In the genomic region with DNA sequence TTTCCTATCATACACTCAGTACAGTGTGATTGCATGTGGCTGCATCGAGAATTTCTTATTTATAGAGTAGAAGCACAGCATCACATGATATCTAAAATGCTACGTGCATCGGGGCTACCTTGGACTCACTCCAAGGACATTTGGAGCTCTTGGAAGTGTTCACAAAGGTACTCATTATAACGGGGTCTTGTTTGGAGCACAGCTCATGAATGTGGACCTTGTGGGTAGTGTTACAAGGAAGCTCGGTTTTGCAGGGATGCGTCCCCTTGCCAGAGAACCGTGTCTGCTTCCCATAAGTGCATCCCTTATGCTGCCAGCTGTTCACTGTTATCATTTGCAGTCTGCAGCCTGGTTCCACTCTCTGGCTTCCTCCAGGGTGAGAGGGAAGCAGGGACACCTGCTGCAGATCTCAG, we compare ENCODE assay signal across 8 mouse cellular contexts.
A peak's percentile ranks its signal among the peaks of the same experiment; 100 is the strongest.
DNase-seq lines count a peak whose midpoint lies in the region; ATAC-seq and TF ChIP-seq lines count a peak whose summit lies in the region.

No protein-coding gene starts in this region.

- H3K9ac ChIP-seq in kidney, embryonic 14.5 days (ENCODE audit: low read depth, low read length): no peak overlapping the region
- H3K9ac ChIP-seq in hindbrain, embryonic 16.5 days (ENCODE audit: low read depth, low read length): no peak overlapping the region
- H3K9ac ChIP-seq in lung, embryonic 14.5 days: no peak overlapping the region
- H3K9ac ChIP-seq in stomach, embryonic 15.5 days: no peak overlapping the region

- H3K27ac ChIP-seq in kidney, embryonic 14.5 days (ENCODE audit: low read depth, low read length): no peak overlapping the region; the same call in 1 of the 2 replicates
- H3K27ac ChIP-seq in hindbrain, embryonic 16.5 days (ENCODE audit: low read depth, low read length): 0 out of 2 replicates have a peak overlapping the region, but pooled peaks have one; percentile 29
- H3K27ac ChIP-seq in lung, embryonic 14.5 days (ENCODE audit: low read depth): no peak overlapping the region
- H3K27ac ChIP-seq in stomach, embryonic 15.5 days: no peak overlapping the region

- no peaks in the 10 kb centered on the region for H3K36me3 ChIP-seq in kidney, embryonic 14.5 days (ENCODE audit: control insufficient read depth, insufficient read depth, low read length)
- H3K36me3 ChIP-seq in hindbrain, embryonic 16.5 days (ENCODE audit: control insufficient read depth, insufficient read depth, low read length): no peaks in the 10 kb centered on the region
- no peaks in the 10 kb centered on the region for H3K36me3 ChIP-seq in lung, embryonic 14.5 days (ENCODE audit: insufficient read depth)
- H3K36me3 ChIP-seq in stomach, embryonic 15.5 days: no peaks in the 10 kb centered on the region

- TF ChIP-seq CTCF in lung, embryonic 14.5 days (IDR thresholded peaks at IDR 0.05; ENCODE audit: low read depth): no peak

- 38% methylated on average over 7 of the region's 7 CpGs for WGBS in kidney, embryonic 14.5 days
- 39% methylated on average over 7 of the region's 7 CpGs for WGBS in hindbrain, embryonic 16.5 days
- 22% methylated on average over 7 of the region's 7 CpGs for WGBS in lung, embryonic 14.5 days
- WGBS in stomach, embryonic 15.5 days: 26% methylated on average over 7 of the region's 7 CpGs

- H3K4me1 ChIP-seq in kidney, embryonic 14.5 days (ENCODE audit: control insufficient read depth, insufficient read depth, low read length): no peaks in the 10 kb centered on the region
- peaks cover 5% of the 10 kb centered on the region; the same call in 1 of the 2 replicates for H3K4me1 ChIP-seq in hindbrain, embryonic 16.5 days (ENCODE audit: control insufficient read depth, insufficient read depth, low read depth, low read length)
- peaks cover 4% of the 10 kb centered on the region for H3K4me1 ChIP-seq in lung, embryonic 14.5 days (ENCODE audit: insufficient read depth)
- H3K4me1 ChIP-seq in stomach, embryonic 15.5 days: 0 out of 2 replicates have a peak, but pooled peaks cover 3% of the 10 kb centered on the region

- H3K4me3 ChIP-seq in kidney, embryonic 14.5 days (ENCODE audit: low read length): no peak overlapping the region
- no peak overlapping the region for H3K4me3 ChIP-seq in hindbrain, embryonic 16.5 days (ENCODE audit: low read length)
- no peak overlapping the region for H3K4me3 ChIP-seq in lung, embryonic 14.5 days (ENCODE audit: low read depth, low read length)
- no peak overlapping the region for H3K4me3 ChIP-seq in stomach, embryonic 15.5 days (replicated peaks)

- H3K27me3 ChIP-seq in kidney, embryonic 14.5 days (ENCODE audit: control insufficient read depth, insufficient read depth, low read length): no peaks in the 10 kb centered on the region
- no peaks in the 10 kb centered on the region for H3K27me3 ChIP-seq in hindbrain, embryonic 16.5 days (replicated peaks; ENCODE audit: control insufficient read depth, insufficient read depth, low read length)
- no peaks in the 10 kb centered on the region for H3K27me3 ChIP-seq in lung, embryonic 14.5 days (ENCODE audit: insufficient read depth, low read length)
- no peaks in the 10 kb centered on the region for H3K27me3 ChIP-seq in stomach, embryonic 15.5 days (replicated peaks)

- peak; percentile 80 for ATAC-seq in kidney, embryonic 14.5 days (ENCODE audit: low FRiP score, low TSS enrichment)
- peak; percentile 93 for ATAC-seq in hindbrain, embryonic 16.5 days
- ATAC-seq in lung, embryonic 14.5 days (ENCODE audit: insufficient read depth): peak; percentile 93
- peak; percentile 60; the same call in 1 of the 2 replicates for ATAC-seq in stomach, embryonic 15.5 days (ENCODE audit: insufficient read depth, low FRiP score, low read depth)

- no peak for DNase-seq in kidney, adult 18-20 months
- DNase-seq in cerebellum, postnatal 25 days: peak; percentile 23 to 34
- peak; percentile 72 for DNase-seq in lung, embryonic 14.5 days
- DNase-seq in ovary, postnatal 14 days (ENCODE audit: low spot score): no peak
- no peak for DNase-seq in gastrocnemius, postnatal 4 days (ENCODE audit: low spot score in 2 of 2)

- H3K4me2 ChIP-seq in kidney, embryonic 14.5 days (replicated peaks; ENCODE audit: low read depth, low read length): no peak overlapping the region
- peak overlapping the region; percentile 36 for H3K4me2 ChIP-seq in hindbrain, embryonic 16.5 days (ENCODE audit: low read length)
- H3K4me2 ChIP-seq in lung, embryonic 14.5 days: 0 out of 2 replicates have a peak overlapping the region, but pooled peaks have one; percentile 2
- peak overlapping the region; percentile 14; the same call in 1 of the 2 replicates for H3K4me2 ChIP-seq in stomach, embryonic 15.5 days

- H3K9me3 ChIP-seq in kidney, embryonic 14.5 days (ENCODE audit: control insufficient read depth, low read length): no peaks in the 10 kb centered on the region
- no peaks in the 10 kb centered on the region for H3K9me3 ChIP-seq in hindbrain, embryonic 16.5 days (ENCODE audit: control insufficient read depth, low read length)
- no peaks in the 10 kb centered on the region for H3K9me3 ChIP-seq in lung, embryonic 14.5 days (ENCODE audit: low read depth, low read length)
- H3K9me3 ChIP-seq in stomach, embryonic 15.5 days: no peaks in the 10 kb centered on the region

Comparison
In these comparisons a context has a peak if more than half of its experiments do, and no peak if none do; other contexts are left out.
1. DNase-seq: peak in cerebellum, postnatal 25 days (2 of 2) and lung, embryonic 14.5 days (single experiment); none in kidney, adult 18-20 months (single experiment), ovary, postnatal 14 days (single experiment) and gastrocnemius, postnatal 4 days (0 of 2).
2. Peak in every context shown above with its lines, with median percentiles within 50 percentile points of each other: ATAC-seq.